Mouse (Mus musculus) thymus, postnatal 36 days (tissue): ENCODE results near the gene Tnfsf14.

ENCODE experiments used
- DNase-seq, 2 experiments: peaks; one replicate each; pipeline ENCODE4 v3.0.0; 2022; ENCODE audit warnings: mixed read lengths in 2 of 2

The Tnfsf14 gene

DNA sequence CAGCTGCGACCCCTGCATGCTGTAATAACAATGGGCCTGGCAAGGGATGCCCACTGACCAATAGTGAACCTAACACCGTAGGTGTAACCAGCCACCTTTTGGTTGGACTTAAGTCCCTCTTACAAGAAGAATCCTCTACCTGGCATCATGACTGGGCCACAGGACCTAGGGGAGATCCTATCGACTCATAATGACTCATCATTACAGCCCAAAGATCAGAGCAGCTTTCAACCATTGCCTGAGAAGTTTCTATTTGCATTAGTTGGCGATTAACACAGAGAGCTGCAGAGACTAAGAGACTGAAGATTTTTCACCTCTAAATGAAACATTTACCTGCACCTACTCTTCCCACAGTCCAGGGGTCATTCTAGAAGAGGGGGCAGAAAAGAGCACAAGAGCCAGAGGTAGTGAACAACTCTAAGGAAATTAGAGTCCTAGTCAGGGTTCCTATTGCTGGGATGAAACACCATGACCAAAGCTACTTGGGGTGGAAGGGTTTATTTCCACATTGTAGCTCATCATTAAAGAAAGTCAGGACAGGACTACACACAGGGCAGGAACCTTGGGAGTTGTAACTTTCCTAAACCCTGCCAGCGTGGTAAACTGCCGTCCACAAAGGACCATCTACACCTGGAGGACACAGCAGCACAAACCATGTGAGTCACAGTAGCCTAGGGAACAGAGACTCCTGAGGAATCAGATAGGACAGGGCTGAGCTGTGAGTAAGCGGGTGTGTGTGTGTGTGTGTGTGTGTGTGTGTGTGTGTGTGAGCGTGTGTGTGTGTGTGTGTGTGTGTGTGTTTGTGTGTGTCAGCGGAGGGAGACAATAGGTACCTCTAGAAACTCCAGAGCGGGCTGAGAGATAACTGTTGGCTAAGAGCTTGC is 8.1 kb upstream of the Tnfsf14 start:
- no peak for DNase-seq

DNA sequence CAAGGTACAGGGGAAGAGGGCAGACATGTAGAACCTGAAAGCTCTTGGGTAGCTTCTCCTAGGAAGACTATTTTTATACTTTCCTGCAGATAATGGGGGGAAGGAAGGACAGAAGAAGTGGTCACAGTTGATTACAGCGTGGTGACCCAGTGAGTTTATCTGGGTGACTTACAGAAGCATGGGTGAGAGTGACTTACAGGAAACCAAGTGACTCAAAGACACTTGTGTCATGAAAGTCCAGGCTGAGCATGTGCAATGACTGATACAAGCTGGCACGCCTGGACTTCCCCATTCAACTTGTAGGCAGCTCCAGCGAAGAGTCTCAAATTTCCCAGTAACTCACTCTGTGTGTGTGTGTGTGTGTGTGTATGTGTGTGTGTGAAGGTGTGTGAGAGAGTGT is 4.3 kb upstream of the Tnfsf14 start:
- DNase-seq, result no peak

DNA sequence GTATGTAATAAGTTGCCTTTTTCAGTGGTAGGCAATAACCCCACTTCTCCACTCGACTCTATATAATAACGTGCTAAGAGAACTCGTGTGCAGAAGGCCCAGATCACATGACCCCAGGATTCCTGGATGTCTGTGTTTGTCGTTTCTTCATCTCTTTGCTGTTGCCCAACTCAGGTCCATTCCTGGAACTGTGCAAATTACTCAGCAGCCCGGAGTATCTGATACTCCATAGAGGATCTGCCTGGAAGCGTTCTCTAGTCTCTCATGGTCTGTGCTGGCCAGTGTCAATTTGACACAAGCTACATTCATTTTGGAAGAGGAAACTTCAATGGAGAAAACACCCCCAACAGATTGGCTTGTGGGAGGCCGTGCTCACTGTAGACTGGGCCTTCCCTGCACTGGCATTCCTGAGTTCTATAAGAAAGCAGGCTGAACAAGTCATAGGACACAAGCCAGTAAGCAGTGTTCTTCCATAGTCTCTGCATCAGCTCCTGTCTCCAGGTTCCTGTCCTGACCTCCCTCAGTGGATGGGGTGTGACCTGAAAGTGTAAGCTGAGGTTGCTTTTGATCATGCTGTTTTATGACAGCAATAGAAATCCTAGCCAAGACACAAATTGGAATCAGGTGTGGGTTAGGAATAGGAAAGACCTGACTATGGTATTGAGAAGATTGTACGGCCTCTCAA is 1.5 kb upstream of the Tnfsf14 start:
- DNase-seq, result no peak

DNA sequence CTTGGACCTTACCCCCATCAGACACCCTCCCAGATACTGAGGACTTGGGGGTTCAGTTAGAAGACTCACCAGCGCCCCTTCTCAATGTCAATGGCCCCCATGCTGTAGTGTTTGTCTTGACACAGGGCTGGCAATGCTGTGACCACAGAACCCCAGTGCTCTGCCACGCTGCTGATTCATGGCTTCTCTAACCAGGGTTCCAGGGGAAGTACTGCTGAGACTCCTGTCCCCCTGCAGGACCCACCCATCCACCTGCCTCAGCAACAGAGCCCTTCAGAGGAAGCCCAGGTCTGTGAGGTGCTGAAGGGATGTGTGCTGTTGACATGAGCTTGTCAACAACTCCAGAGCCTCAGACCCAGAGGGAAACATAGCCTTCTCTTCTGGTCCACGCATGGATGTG is 794 bp upstream of the Tnfsf14 start:
- DNase-seq, result peak; percentile 29 to 54

DNA sequence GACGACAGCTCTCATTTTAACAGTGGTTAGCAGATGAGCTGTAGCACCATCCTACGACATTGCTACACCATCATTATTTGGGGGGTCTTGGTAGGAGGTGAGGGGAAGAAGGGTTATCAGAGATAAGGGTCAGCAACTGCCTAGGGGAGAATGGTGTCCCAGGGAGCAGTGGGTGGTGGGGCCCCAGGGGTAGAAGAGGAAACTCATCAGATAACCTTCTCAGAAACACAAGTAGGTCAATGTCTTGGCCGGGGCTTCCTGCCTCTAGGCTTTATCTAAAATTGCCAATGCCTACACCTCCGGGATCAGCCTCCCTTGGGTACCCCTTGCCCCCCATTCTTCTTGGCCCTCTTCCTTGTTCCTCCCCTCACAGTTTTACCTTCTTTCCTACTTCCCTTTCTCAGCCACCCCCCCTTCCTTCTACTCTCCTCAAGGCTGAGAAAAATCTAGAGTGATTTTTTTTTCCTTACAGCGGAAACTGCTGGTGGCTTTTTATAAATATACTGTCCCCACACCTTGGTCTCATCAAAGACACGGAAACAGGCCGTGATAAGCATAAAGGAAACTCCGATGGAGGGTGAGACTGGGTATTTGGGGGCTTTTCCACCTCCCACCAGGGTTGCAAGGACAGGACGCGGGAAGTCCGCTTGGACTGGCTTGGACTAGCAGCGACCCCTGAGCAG is 5.3 kb downstream of the Tnfsf14 start:
- no peak for DNase-seq

DNA sequence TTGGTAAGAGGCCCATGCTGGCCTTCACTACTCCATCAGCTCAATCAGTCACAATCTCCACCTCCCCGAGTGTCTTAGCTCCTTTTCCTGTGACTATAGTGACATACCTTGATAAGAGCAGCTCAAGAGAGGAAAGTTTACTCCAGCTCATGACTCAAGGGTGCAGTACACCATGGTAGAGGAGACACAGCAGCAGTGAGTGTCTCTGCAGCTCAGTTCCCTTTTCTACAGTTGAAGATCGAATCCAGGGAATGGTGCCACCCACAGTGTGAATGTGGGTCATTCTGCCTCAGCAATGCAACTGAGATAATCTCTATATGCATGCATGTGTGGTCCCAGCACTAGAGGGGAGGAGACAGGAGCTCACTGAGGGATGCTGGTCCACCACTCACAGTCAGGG is 8.3 kb downstream of the Tnfsf14 start:
- no peak for DNase-seq

DNA sequence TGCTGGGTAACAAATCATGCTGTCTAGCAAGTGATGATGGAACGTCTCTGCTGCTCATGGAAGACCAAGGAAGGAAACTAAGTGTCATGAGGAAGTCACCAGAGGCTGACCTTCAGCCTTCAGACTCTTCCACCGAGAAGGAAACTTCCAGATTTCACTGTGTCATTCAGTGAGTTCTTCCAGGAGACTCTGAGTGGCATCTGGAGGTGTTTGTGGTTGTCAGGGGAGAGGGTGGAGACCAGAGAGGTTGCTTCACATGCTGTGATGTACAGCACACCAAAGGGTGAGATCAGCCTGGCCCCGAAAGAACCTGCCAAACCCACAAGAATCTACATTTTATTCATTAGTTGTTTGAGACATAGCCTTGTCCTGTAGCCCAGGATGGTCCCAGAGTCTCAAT is 11.1 kb downstream of the Tnfsf14 start:
- no peak for DNase-seq

DNA sequence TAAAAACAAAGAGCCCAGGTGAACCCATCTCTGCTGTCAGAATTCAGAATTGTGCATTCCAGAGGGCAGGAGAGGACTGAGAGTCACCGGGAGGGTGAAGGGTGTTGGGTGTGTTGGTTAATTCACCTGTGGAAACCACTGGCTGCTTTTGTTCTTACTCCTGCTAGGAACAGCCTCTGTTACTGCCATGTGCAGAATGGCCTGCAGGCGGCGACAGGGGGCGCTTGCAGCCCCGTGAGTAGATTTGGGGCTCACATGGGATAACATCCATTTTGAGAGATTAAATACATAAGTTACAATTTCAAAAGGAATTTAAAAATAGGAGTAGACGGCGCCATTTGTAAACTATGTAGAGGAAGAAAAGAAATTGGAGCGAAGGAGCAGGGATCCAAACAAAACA is 13.6 kb downstream of the Tnfsf14 start:
- peak; percentile 72 for DNase-seq

DNA sequence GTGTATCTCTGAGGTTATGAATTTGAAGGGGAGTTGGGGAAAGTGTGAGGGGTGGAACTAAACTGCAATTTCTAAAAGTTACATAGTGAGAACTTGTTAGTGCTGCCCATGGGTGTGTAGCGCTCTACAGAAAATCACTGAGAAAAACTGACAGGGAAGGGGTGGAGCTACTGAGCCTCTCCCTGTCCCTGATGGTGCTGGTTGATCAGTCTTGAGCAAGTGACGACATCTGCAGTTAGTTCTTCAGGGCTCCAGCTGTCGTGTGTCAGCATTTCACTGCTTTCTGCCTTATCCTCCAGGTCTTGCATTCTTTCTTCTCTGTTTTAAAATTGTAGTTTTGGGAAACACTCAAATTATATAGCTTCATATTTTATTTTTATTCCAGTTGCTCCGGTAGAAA is 20.6 kb downstream of the Tnfsf14 start:
- no peak for DNase-seq

DNA sequence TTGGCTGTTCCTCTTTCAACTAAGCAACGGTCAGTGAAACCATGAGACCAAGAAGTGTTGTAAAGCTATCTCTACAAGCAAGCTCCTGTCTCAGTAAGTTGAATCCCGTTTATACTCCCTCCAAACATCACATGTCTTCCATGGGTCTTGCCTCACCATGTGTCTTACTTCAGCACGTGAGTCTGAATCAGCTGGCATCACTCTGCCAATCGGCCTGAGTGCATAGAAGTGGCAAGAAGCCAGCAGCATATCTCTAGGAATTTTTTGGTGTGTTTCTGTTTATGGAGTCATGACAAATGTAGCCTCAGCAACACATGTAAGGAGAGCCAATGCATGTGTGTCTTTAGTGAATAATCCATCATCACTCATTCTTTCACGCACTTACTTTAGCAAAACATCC is 21.6 kb downstream of the Tnfsf14 start:
- no peak for DNase-seq

DNA sequence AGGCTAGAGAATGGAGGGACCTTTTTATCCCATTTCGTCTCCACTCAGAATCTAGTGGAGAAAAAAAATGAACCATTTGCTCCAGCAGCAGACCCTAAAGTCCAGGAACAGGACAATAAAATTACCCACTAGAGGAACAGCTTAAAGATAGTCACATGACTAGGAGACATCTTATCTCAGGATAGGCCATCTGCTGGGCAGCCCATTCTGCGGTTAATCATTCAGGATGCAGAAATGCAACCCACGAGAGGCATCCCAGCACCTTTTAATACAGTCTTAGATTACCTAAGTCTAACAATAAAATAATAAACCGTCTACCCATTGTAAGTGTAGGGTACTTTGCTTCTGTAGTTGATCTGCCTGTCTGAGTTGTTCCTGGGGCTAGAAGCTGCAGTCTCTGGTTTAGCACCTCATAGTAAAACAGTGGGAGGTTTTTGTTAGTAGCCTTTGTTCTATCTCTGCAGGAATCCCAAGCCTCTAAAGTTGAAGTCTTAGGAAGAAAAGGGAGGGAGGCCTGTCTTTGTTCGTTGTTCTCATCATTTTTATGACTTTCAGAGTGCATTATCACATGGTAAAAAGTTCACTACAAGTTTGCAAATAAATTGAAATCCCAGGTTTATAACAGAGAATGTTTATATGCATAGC is 23.2 kb downstream of the Tnfsf14 start:
- no peak for DNase-seq

DNA sequence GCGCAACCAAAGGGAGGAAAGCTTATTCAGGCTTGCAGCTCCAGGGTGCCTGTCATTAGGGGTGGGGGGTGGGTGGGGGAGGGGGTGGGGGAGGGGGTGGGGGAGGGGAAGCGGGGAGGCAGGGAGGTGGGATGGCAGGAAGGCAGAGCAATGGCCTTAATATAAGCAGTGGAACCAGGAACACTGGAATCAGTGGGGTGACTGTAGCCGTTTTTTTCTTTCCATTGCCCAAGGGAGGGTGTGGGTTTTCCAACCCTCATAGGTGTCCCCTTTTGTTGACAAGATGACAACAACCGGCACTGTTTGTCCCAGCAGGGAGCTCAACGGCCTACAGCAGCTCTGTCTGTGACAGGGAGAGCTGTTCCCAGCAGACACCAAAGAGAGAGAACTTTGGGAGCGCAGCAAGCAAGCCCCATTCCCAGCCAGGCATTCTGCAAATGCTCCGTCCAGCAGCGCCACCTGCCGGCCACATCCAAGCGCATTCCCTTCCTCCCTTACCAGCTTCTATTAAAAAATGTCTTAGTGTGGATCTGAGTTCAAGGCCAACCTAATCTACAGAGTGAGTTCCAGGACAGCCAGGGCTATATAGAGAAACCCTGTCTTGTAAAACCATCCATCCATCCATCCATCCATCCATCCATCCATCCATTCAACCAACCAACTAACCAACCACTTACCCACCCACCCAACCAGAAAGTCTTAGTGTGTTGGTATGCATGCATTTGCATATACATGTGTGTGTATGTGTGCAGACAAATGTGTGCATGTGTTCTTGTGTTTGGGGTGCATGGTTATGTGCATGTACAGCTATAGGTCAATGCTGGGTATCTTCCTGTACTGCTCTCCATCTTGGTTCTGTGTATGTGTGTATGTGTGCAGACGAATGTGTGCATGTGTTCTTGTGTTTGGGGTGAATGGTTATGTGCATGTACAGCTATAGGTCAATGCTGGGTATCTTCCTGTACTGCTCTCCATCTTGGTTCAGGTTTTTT is 26.9 kb downstream of the Tnfsf14 start:
- DNase-seq, result peak; percentile 77 to 87

DNA sequence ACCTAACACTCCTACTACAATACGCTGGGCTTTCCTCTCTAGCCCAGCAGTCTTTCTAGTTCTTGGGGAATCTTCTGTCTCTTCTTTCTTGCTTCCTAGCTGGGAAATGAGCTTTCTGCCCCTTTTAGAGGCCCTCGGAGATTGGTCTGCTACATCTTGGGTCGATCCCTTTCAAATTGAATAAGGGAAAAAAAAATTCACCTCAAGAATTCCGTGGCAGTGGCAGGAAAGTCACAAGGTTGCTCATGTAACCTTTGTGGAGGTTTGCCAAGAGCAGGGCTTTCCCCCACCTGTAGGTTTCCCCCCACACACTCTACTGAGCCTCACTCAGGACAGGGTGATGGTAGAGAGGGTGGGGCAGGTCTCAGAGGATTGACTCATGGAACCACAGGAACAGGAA is 40.2 kb downstream of the Tnfsf14 start:
- DNase-seq, result no peak

DNA sequence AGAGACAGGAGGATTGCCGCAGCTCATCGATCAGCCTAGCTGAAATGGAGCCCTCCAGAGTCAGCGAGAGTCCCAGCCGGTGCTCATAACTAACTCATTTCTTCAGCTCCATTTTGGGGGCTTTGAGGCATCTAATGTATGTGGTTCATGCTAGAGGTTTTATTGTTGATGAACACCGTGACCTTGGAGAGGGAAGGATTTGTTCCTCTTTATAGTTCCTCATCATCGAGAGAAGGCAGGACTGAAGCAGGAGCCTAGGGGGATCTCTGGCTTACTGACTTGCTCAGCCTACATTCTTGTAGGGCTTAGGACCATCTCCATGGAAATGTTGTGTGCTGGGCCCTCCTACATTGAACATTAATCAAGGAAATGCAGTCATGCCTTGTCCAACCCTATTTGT is 41.0 kb downstream of the Tnfsf14 start:
- DNase-seq, result no peak

DNA sequence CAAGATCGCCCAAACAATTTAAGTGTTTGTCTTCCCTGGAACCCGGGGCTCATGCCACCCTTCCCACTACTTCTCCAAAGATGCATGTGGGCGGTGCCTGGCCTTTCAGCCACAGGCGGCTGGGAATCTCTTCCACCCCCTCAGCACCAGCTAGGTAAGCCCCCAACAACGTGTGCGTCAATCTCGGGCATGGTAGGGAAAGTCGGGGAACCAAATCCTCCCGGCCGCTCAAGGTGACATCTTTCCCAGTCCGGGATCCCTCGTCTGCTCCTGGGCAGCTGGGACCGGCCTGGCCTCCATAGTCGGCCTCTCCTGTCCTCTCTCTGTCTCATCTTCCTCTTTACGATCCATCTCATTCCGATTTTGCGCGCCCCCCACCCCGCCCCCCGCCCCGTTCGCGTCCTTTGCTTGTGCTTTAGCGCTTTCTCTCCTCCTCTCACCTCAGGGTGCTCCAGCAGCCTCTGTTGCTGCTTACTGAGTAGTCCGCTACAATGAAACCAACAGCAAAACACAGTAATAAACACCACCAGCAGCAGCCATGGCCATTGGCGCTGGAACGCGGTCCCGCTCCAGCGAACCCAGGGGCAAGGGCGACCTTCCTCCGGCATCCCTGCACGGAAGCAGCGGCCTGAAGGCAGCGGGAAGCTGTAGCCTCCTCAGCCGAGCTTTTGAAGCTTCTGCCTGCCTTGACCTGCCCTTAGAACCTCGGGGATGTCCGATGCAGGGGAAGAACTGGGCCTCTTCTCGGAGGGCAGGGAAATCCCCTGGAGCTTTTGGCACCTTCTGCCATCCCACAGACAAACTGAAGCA is 44.8 kb downstream of the Tnfsf14 start, which contains the start of gene Cd70:
Gene Cd70, minus strand, starts transcription at position 784 of the 810 bp plus-strand sequence.
- DNase-seq, result no peak

DNA sequence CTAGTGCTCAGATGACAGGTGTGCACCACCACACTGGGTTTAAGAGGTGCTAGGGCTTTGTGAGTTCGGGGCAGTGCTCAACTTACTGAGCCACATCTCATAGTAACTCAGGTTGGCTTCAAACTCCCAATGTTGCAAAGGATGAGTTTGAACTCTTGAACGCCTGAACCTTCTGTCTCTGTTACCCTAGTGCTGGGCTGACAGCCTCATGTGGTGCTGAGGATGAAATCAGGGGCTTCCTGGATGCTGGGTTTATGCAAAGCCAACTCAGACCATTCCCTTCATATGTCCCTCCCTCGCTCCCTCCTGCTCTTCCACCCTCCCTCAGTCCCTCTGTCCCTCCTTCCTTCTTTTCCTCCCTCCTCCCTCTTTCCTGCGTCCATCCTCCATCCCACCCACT is 45.6 kb downstream of the Tnfsf14 start:
- no peak for DNase-seq

DNA sequence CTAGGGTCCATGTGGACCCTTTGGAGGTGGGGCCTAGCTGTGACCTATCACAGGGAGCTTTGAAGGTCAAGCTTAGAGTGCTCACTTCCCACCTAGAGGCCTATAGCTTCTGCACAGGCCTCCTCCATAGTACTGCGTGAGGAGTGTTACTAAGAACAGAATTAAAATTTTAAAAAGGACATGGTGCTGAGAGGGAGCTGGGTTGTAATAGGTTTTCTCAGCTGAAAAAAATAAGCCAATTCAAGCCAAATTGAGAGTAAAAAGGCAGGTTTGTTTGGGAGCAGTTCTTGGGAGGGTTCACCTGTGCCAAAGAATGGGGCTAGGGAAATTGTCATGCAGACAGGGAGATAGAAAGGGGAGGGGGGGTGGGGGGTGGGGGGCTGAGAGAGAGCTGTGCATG is 48.9 kb downstream of the Tnfsf14 start:
- DNase-seq, result no peak

DNA sequence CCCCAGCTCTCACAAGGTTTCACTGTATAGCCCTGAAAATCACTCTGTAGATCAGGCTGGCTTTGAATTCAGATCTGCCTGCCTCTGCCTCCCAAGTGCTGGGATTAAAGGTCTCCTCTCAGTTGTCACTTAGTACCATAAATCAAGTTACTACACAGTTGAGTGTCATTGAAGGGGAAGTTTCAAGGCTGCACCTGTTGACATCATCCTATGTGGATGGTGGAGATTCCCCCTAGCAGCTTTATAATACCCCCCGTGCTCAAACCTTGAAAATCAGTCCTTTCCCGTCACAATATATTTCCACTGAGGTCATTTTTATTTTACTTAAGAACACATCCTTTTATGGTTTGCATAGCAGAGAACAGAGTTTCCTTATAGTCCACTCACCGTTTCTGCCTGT is 50.3 kb downstream of the Tnfsf14 start:
- DNase-seq, result no peak

DNA sequence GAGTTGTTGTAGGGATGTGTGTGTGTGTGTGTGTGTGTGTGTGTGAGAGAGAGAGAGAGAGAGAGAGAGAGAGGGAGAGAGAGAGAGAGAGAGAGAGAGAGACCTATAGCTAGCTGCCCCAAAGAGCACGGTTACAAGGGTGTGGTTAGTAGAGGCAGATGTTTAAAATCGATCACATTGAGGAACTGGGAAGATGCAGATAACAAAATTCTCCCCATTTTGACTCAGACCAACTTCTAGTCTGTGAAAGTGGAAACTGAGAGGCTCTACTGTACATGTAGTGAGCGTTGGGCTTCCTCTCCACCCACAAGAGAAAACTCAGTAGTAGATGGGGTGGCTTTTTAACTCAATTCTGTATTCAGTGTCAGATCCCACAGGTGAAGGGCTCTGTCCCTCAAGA is 54.3 kb downstream of the Tnfsf14 start:
- DNase-seq, result no peak
